Mouse (Mus musculus) 3T3-L1 (cell line): ENCODE data around the gene Fbxw10.
A peak's percentile ranks its signal among the peaks of the same experiment; 100 is the strongest.

Experiments
- DNase-seq: peaks from one replicate; pipeline ENCODE4 v3.0.0-alpha.2; 2015; ENCODE audit warnings: low read depth, low spot score

The Fbxw10 gene

DNA sequence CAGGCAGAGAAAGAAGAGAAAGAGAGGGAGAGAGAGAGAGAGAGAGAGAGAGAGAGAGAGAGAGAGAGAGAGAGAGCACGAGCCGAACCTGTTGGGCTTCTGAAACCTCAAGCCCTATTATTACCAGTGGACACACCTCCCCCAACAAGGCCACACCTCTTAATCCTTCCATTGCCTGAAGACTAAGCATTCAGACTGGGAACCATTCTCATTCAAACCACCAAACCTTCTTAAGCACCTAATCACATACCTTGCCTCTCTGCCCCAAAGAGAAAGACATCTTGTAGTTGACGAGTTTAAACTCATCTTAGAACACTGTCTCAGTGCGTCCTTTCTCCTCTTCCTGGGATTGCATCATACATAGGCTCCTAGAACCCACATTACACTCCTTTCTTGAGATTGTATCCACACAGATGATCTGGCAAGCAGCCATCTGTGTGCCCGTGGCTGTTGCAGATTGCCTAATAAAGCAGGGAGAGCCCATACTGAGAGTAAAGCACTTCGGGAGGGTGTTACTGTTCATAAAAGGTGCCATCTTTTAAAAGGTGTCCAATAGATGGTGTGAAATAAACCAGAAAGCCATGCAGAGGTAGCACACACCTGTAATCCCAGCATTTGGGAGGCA is 57.1 kb downstream of the Fbxw10 start:
- no peak for DNase-seq

- peak; percentile 20 for DNase-seq
Measured at GRCm38 (mm10) chr11:62909720-62910306, 62.9 kb downstream of the Fbxw10 start.

DNA sequence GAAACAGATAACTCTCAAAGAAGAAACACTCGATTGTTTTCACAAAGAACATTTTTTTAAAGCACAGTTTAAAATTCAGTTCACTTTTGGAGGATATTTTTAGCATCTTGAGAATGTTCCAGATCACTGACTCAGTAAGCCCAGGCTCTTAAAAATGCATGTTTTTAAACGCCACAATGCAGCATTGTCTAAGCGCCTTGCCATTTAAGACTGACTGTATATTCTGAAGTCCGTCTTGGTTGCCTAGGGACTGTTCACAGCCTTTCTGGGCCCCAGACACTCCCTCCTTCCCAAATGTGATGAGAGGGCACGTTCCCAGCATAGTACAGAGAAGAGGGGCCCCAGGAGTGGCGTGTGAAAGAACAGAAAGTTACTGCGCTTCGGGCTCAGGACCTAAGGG is 64.5 kb downstream of the Fbxw10 start:
- DNase-seq = peak; percentile 68

DNA sequence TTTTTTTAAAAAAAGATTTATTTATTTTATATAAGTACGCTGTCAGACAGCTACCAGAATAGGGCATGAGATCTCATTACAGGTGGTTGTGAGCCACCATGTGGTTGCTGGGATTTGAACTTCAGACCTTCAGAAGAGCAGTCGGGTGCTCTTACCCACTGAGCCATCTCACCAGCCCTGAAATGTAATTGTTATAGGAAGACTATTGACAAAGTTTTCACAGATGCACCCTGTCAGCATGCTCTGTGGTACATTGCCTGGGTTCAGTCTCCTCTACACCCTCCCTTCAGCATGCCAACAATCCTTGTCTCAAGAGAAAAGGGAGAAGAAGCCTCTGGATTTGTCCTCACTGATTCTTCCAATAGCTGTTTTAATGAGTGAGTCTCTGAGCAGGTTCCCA is 66.3 kb downstream of the Fbxw10 start:
- DNase-seq = no peak

- DNase-seq = peak; percentile 53
Measured at GRCm38 (mm10) chr11:62914532-62914931, 67.7 kb downstream of the Fbxw10 start.

GRCm38 (mm10) chr11:62915486-62915885 is 68.6 kb downstream of the Fbxw10 start:
- no peak for DNase-seq

DNA sequence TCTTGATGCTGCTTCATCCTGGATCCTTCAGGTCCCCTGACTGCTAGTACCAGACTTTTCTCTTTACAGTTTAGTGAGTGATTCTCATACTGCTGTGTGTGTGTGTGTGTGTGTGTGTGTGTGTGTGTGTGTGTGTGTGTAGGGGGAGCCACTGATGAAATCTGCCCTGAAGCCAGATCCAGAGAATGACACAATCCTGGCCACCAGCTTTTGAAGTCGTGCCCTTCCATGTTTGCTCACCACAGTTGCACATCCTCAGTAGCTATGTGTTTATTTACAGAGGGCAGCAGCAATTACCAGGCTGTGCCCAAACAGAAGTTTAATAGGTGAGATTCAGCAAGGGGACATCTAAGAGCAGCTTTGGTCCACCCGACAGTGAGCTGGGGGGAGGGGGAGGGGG is 69.9 kb downstream of the Fbxw10 start:
- no peak for DNase-seq

GRCm38 (mm10) chr11:62919946-62920742 is 73.3 kb downstream of the Fbxw10 start:
- peak; percentile 71 for DNase-seq

- DNase-seq = no peak
Measured at GRCm38 (mm10) chr11:62920743-62921050, 73.8 kb downstream of the Fbxw10 start.

DNA sequence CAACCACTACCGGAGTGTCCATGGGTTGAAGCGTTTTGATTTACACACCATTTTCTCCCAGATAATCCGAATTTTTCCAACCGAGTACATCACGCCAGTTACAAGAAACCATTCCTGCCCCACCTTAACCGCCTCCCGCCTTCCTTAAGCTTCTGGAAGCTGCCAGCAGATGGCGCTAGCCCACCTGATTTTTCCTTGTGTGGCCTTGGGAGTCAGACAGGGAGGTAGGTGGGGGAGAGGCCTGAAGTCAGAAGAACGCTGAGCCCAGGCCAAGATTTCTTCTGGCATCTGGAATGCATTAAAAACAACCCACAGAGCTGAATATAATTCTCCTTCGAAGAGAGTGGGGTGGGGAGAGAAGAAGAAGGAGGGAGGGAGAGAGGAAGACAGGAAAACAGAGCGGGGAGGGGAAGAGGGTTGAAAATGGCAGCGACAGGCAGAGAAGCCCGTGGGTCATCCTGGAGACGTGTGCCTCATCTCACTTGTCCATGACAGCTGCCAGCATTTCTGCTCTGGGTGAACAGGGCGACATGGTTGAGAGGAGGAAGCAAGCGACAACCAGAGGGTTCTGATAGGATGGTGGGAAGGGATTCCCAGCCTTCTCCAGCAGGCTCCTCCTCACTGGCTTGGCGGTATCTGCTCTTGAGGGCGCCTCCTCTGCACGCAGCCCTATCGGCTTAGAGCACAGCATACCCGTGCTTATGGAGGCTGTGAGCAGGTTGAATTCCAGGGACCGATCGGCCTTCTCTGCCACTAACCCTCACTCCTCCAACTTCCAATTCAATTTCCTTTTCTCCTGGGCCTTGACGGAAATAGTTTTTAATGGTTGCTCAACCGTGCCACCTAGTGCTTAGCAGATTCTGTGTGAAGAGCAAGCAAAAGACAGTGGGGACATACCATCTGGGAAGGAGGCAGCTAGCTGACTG is 74.4 kb downstream of the Fbxw10 start:
- DNase-seq = peak; percentile 100

DNA sequence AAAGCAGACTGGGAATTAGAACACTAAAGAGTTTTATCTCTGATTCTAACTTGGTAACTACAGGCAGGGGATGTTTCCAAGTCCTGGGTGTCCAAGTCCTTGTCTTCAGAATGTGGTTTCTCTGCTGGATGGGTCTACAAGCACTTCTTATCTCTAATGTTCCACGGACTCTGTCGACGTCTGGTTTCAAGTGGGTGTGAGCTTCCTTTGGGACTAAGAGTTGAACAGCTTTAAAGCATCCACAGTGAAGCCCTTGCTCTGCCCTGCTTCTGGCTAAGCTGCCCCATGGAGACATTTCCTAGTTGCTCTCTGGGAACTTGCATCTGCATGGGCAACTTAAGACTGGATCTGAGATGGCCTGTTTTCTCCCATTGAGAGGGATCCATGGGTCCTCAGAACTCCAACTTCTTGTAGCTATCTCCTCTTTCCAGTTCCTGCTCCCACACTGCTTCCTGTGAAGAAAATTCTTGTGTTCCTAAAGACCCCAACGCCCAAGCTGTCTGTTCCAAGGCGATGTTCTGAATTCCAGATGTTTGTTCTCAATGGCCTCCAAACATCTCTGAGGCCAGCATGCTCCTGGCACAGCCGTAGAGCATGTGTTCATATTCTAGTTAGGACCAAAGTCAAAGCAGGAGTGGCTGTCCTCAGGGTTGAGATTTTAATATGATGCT is 77.4 kb downstream of the Fbxw10 start:
- DNase-seq = no peak
